Mouse (Mus musculus) forebrain, embryonic 16.5 days (tissue): ENCODE data around the gene Plekha6. TPM values are rescaled to one million over a fixed set of nuclear protein-coding genes. Genes with fewer than 3 reads are reported as not detected.

Experiments used
- ATAC-seq: fragments of 200-750 bp; cut with Nextera tagmentation; 2 replicates; pipeline ENCODE4 v1.8.0; 2017; ENCODE audit warnings: mild to moderate bottlenecking, moderate library complexity
- H3K27ac ChIP-seq: fragments of 300-500 bp; sonication (generic); 2 replicates; pipeline ENCODE4 v1.5.1; 2014; ENCODE audit warnings: low read length, control low read depth
- H3K27me3 ChIP-seq: fragments of 300-500 bp; sonication (generic); replicated peaks from 2 replicates; pipeline ENCODE4 v1.6.1; 2014; ENCODE audit warnings: low read length; ENCODE audit not compliant: control insufficient read depth, insufficient read depth
- H3K36me3 ChIP-seq: fragments of 300-500 bp; sonication (generic); 2 replicates; pipeline ENCODE4 v1.6.1; 2014; ENCODE audit not compliant: control insufficient read depth, insufficient read depth
- H3K4me1 ChIP-seq: fragments of 300-500 bp; sonication (generic); replicated peaks from 2 replicates; pipeline ENCODE4 v1.6.1; 2014; ENCODE audit warnings: low read length; ENCODE audit not compliant: control insufficient read depth, insufficient read depth
- H3K4me2 ChIP-seq: fragments of 300-500 bp; sonication (generic); 2 replicates; pipeline ENCODE4 v1.6.1; 2014; ENCODE audit warnings: mild to moderate bottlenecking, low read length, control low read depth
- H3K4me3 ChIP-seq: fragments of 300-500 bp; sonication (generic); replicated peaks from 2 replicates; pipeline ENCODE4 v1.5.1; 2014; ENCODE audit warnings: mild to moderate bottlenecking, low read length, control low read depth
- H3K9ac ChIP-seq: fragments of 300-500 bp; sonication (generic); replicated peaks from 2 replicates; pipeline ENCODE4 v1.6.1; 2014; ENCODE audit warnings: low read depth, low read length, control low read depth
- H3K9me3 ChIP-seq: fragments of 300-500 bp; sonication (generic); 2 replicates; pipeline ENCODE4 v1.6.1; 2016; ENCODE audit warnings: low read length; ENCODE audit not compliant: control insufficient read depth
- WGBS: fragments of 180-500 bp; shearing (Covaris S2); extraction: QIAGEN DNeasy Blood & Tissue Kit; methylation state at CpG from one replicate; pipeline ENCODE4 v1.1.7; 2014; 5-methylcytosine and 5-hydroxymethylcytosine counted together
- polyA plus RNA-seq: library from polyadenylated mRNA; unstranded; fragments of >200 nt; fragmentation: Nextera tagmentation; extraction: Ambion mirVana; gene quantifications from 2 replicates; pipeline ENCODE4 v1.2.1, GENCODE M21; 2015

Gene Plekha6
- 10.7 and 11.7 TPM in 2 replicates for polyA plus RNA-seq

- Histone ChIP-seq H3K27ac (no peak within 1 kb of the TSS), H3K9ac (peak within 1 kb of the TSS; percentile 62), H3K4me2 (peak within 1 kb of the TSS; percentile 97), H3K9me3 (no peaks in the 10 kb centered on the region), H3K36me3 (no peaks in the 10 kb centered on the region), H3K4me1 (peaks cover 19% of the 10 kb centered on the region), H3K4me3 (peak within 1 kb of the TSS; percentile 57), H3K27me3 (peaks cover 25% of the 10 kb centered on the region)
- ATAC-seq, result peak; percentile 36; the same call in 1 of the 2 replicates
- under 1% methylated on average over 68 of the region's 68 CpGs for WGBS
Measured at GRCm38 (mm10) chr1:133163820-133164431, at the start of gene Plekha6. Gene Plekha6 (plus strand): TSS chr1:133164210.

GRCm38 (mm10) chr1:133116108-133116507 lies 47.9 kb upstream of the Plekha6 start:
- no peak overlapping the region for H3K27ac ChIP-seq
- no peaks in the 10 kb centered on the region for H3K4me1 ChIP-seq
- H3K9ac ChIP-seq, result no peak overlapping the region
- H3K27me3 ChIP-seq, result no peaks in the 10 kb centered on the region
- no peak overlapping the region for H3K4me2 ChIP-seq
- ATAC-seq, result no peak
- WGBS, result 90% methylated on average over 4 of the region's 4 CpGs
- H3K4me3 ChIP-seq, result no peak overlapping the region
- H3K36me3 ChIP-seq, result no peaks in the 10 kb centered on the region
- no peaks in the 10 kb centered on the region for H3K9me3 ChIP-seq

GRCm38 (mm10) chr1:133118127-133118526 lies 45.9 kb upstream of the Plekha6 start:
- Histone ChIP-seq H3K9ac (no peak overlapping the region), H3K4me2 (no peak overlapping the region), H3K36me3 (no peaks in the 10 kb centered on the region), H3K4me3 (no peak overlapping the region), H3K27me3 (no peaks in the 10 kb centered on the region), H3K9me3 (no peaks in the 10 kb centered on the region), H3K27ac (no peak overlapping the region), H3K4me1 (no peaks in the 10 kb centered on the region)
- WGBS, result 96% methylated on average over 5 of the region's 5 CpGs
- ATAC-seq, result no peak

GRCm38 (mm10) chr1:133118844-133119243 lies 45.2 kb upstream of the Plekha6 start:
- Histone ChIP-seq H3K27me3 (no peaks in the 10 kb centered on the region), H3K9ac (no peak overlapping the region), H3K36me3 (no peaks in the 10 kb centered on the region), H3K27ac (no peak overlapping the region), H3K9me3 (no peaks in the 10 kb centered on the region), H3K4me3 (no peak overlapping the region), H3K4me2 (no peak overlapping the region), H3K4me1 (no peaks in the 10 kb centered on the region)
- WGBS, result 92% methylated on average over 3 of the region's 3 CpGs
- ATAC-seq, result no peak

- Histone ChIP-seq H3K36me3 (no peaks in the 10 kb centered on the region), H3K9me3 (no peaks in the 10 kb centered on the region)
- WGBS, result 78% methylated on average over 7 of the region's 7 CpGs
Measured at GRCm38 (mm10) chr1:133119931-133120712, 43.9 kb upstream of the Plekha6 start.

GRCm38 (mm10) chr1:133121246-133121645 lies 42.8 kb upstream of the Plekha6 start:
- Histone ChIP-seq H3K4me3 (no peak overlapping the region), H3K4me1 (no peaks in the 10 kb centered on the region), H3K36me3 (no peaks in the 10 kb centered on the region), H3K9me3 (no peaks in the 10 kb centered on the region), H3K27ac (no peak overlapping the region), H3K9ac (no peak overlapping the region), H3K27me3 (no peaks in the 10 kb centered on the region), H3K4me2 (no peak overlapping the region)
- ATAC-seq, result no peak
- 71% methylated on average over 6 of the region's 6 CpGs for WGBS

More at GRCm38 (mm10) chr1:133119931-133120712, 43.9 kb upstream of the Plekha6 start:
- Histone ChIP-seq H3K27me3 (no peaks in the 10 kb centered on the region), H3K27ac (no peak overlapping the region), H3K4me3 (no peak overlapping the region), H3K4me2 (no peak overlapping the region), H3K4me1 (no peaks in the 10 kb centered on the region), H3K9ac (no peak overlapping the region)
- ATAC-seq, result no peak

- WGBS, result 89% methylated on average over 6 of the region's 6 CpGs
- no peak overlapping the region for H3K4me3 ChIP-seq
- H3K36me3 ChIP-seq, result no peaks in the 10 kb centered on the region
- no peaks in the 10 kb centered on the region for H3K4me1 ChIP-seq
- H3K4me2 ChIP-seq, result no peak overlapping the region
- H3K9me3 ChIP-seq, result no peaks in the 10 kb centered on the region
- H3K9ac ChIP-seq, result no peak overlapping the region
- no peaks in the 10 kb centered on the region for H3K27me3 ChIP-seq
- no peak for ATAC-seq
- H3K27ac ChIP-seq, result no peak overlapping the region
Measured at GRCm38 (mm10) chr1:133124137-133124536, 39.9 kb upstream of the Plekha6 start.

- no peak for ATAC-seq
- H3K27ac ChIP-seq, result no peak overlapping the region
- H3K9ac ChIP-seq, result no peak overlapping the region
- no peaks in the 10 kb centered on the region for H3K9me3 ChIP-seq
- peaks cover 14% of the 10 kb centered on the region for H3K4me1 ChIP-seq
- no peak overlapping the region for H3K4me2 ChIP-seq
- WGBS, result 94% methylated on average over 9 of the region's 9 CpGs
- H3K36me3 ChIP-seq, result no peaks in the 10 kb centered on the region
- no peak overlapping the region for H3K4me3 ChIP-seq
- H3K27me3 ChIP-seq, result no peaks in the 10 kb centered on the region
Measured at GRCm38 (mm10) chr1:133125640-133126364, 38.2 kb upstream of the Plekha6 start.

GRCm38 (mm10) chr1:133126365-133126740 lies 37.7 kb upstream of the Plekha6 start:
- no peak overlapping the region for H3K4me2 ChIP-seq
- no peaks in the 10 kb centered on the region for H3K27me3 ChIP-seq
- H3K4me1 ChIP-seq, result peaks cover 14% of the 10 kb centered on the region
- H3K4me3 ChIP-seq, result no peak overlapping the region
- no peaks in the 10 kb centered on the region for H3K36me3 ChIP-seq
- WGBS, result 56% methylated on average over 4 of the region's 4 CpGs
- no peak for ATAC-seq
- H3K27ac ChIP-seq, result no peak overlapping the region
- no peaks in the 10 kb centered on the region for H3K9me3 ChIP-seq
- H3K9ac ChIP-seq, result no peak overlapping the region
